Mouse (Mus musculus): ENCODE results near the gene Nsun5. TPM values are rescaled to one million over a fixed set of nuclear protein-coding genes. Genes with fewer than 3 reads are reported as not detected.
"Not testable (repeated sequence)": the region's sequence is repeated elsewhere in the genome, so short reads cannot be mapped to it uniquely, and the experiment has no call there.

The Nsun5 gene
- polyA plus RNA-seq, 2 experiments, result 10.5 to 13.9 TPM

DNA sequence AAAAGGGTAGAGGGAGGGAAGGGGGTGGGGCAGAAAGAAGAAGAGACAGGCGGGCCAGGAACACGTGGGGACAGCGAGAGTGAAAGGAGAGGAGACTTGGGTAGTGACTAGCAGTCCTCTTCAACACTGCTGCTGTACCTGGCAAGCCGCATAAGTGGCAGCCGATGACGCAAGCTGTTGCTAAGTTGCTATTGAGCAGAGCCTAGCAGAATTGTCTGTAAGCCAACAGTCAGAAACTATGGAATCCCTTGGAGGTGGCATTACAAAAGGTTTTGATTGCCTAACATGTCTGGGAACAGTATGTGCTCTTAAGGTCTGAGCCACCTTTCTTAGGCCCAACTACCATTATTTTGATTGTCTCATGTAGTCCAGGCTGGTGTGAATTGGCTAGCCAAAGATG, 1.4 kb upstream of the Nsun5 start:
- H3K27ac ChIP-seq, result no peak overlapping the region
- no peak overlapping the region; the same call in 1 of the 2 replicates for H3K4me2 ChIP-seq (ENCODE audit: low read depth)
- no peak overlapping the region for H3K4me3 ChIP-seq (ENCODE audit: insufficient read depth in 1 of 2, low read depth in 2 of 2, low read length in 2 of 2)
- H3K9ac ChIP-seq (replicated peaks), result no peak overlapping the region
- TF ChIP-seq CTCF (IDR thresholded peaks at IDR 0.05; ENCODE audit: low read depth), result no peak
- no peak for TF ChIP-seq EP300 (IDR thresholded peaks at IDR 0.05; ENCODE audit: low read depth)
- H3K27me3 ChIP-seq (ENCODE audit: control insufficient read depth, insufficient read depth, low read length), result no peaks in the 10 kb centered on the region
- peaks cover 5 to 7% of the 10 kb centered on the region in 2 experiments; a peak in 3 of 4 replicates for H3K4me1 ChIP-seq (replicated peaks; ENCODE audit: control insufficient read depth in 2 of 2, insufficient read depth in 2 of 2, low read length in 1 of 2)
- H3K36me3 ChIP-seq (replicated peaks; ENCODE audit: control insufficient read depth, insufficient read depth, low read depth), result no peaks in the 10 kb centered on the region
- ATAC-seq (ENCODE audit: insufficient read depth) (no peak), DNase-seq (ENCODE audit: low read depth in 3 of 3, low spot score in 3 of 3) (no peak)
- H3K9me3 ChIP-seq (ENCODE audit: control insufficient read depth, low read length), result no peaks in the 10 kb centered on the region
- 86% methylated on average over 6 of the region's 6 CpGs for WGBS (ENCODE audit: insufficient replicate concordance)

DNA sequence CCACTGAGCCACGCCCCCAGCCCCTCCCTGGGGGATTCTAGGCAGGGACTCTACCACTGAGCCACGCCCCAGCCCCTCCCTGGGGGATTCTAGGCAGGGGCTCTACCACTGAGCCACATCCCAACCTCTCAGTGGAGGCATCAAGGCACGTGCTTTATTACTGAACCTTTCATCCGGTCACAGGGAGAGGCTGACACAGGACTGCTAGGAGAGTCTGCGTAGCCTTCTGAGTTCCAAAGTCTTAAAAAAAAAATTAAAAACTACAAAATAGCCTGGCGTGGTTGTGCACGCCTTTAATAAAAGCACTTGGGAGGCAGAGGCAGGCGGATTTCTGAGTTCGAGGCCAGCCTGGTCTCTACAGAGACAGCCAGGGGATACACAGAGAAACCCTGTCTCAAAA, 557 bp upstream of the Nsun5 start:
- DNase-seq (ENCODE audit: low read depth in 3 of 3, low spot score in 3 of 3); H3K27me3 ChIP-seq (ENCODE audit: control insufficient read depth, insufficient read depth, low read length); H3K9me3 ChIP-seq (ENCODE audit: control insufficient read depth, low read length); H3K4me1 ChIP-seq (replicated peaks; ENCODE audit: control insufficient read depth in 2 of 2, insufficient read depth in 2 of 2, low read length in 1 of 2); ATAC-seq (ENCODE audit: insufficient read depth); H3K36me3 ChIP-seq (replicated peaks; ENCODE audit: control insufficient read depth, insufficient read depth, low read depth): not testable (repeated sequence)
- 52% methylated on average over 9 of the region's 9 CpGs for WGBS (ENCODE audit: insufficient replicate concordance)
- H3K4me2 ChIP-seq (ENCODE audit: low read depth), result peak overlapping the region; percentile 92
- peak overlapping the region; percentile 84 for H3K9ac ChIP-seq (replicated peaks)
- H3K27ac ChIP-seq, result peak overlapping the region; percentile 83
- peak overlapping the region; percentile 77 to 94 for H3K4me3 ChIP-seq (ENCODE audit: insufficient read depth in 1 of 2, low read depth in 2 of 2, low read length in 2 of 2)

DNA sequence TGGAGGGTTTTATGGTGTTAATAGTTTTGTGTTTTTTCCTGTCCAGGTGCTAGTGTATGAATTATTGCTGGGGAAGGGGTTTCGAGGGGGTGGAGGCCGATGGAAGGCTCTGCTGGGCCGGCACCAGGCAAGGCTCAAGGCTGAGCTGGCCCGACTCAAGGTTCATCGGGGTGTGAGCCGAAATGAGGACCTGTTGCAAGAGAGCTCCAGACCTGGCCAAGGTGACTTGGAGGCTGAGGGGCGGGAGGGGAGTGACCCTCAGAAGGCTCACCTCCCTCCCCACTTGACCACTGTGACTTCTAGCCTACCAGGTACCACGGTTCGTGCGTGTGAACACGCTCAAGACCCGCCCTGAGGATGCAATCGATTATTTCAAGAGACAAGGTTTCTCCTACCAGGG, 1.4 kb downstream of the Nsun5 start:
- Histone ChIP-seq H3K27me3 (ENCODE audit: control insufficient read depth, insufficient read depth, low read length) (no peaks in the 10 kb centered on the region), H3K4me2 (ENCODE audit: low read depth) (no peak overlapping the region; the same call in 1 of the 2 replicates), H3K4me3 (ENCODE audit: insufficient read depth in 1 of 2, low read depth in 2 of 2, low read length in 2 of 2) (no peak overlapping the region), H3K36me3 (replicated peaks; ENCODE audit: control insufficient read depth, insufficient read depth, low read depth) (peaks cover 21% of the 10 kb centered on the region), H3K27ac (no peak overlapping the region), H3K9me3 (ENCODE audit: control insufficient read depth, low read length) (no peaks in the 10 kb centered on the region), H3K9ac (replicated peaks) (no peak overlapping the region), H3K4me1 (replicated peaks; ENCODE audit: control insufficient read depth in 2 of 2, insufficient read depth in 2 of 2, low read length in 1 of 2) (peaks cover 5 to 7% of the 10 kb centered on the region in 2 experiments; a peak in 3 of 4 replicates)
- no peak for TF ChIP-seq CTCF (IDR thresholded peaks at IDR 0.05; ENCODE audit: low read depth)
- 84% methylated on average over 13 of the region's 13 CpGs for WGBS (ENCODE audit: insufficient replicate concordance)
- DNase-seq (ENCODE audit: low read depth in 3 of 3, low spot score in 3 of 3) (no peak), ATAC-seq (ENCODE audit: insufficient read depth) (no peak)

DNA sequence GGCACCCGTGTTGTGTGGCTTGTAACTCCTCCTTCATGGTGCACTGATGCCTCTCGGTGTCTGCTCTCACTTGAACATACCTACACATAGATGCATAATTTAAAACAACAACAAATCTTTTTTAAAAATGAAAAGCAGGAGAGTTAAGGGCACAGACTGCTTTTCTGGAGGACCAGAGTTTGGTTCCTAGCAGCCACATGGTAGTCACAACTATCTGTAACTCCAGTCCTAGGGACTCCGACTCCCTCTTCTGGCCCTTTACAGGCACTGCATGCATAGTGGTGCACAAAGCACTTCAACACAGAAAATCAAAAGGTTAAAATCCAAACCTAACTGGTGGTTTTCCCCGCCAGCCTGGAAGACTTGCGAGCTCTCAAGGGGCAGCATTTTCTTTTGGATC, 3.8 kb downstream of the Nsun5 start:
- Histone ChIP-seq H3K4me2 (ENCODE audit: low read depth) (no peak overlapping the region), H3K27me3 (ENCODE audit: control insufficient read depth, insufficient read depth, low read length) (no peaks in the 10 kb centered on the region), H3K4me3 (ENCODE audit: insufficient read depth in 1 of 2, low read depth in 2 of 2, low read length in 2 of 2) (no peak overlapping the region), H3K9me3 (ENCODE audit: control insufficient read depth, low read length) (no peaks in the 10 kb centered on the region), H3K4me1 (replicated peaks; ENCODE audit: control insufficient read depth in 2 of 2, insufficient read depth in 2 of 2, low read length in 1 of 2) (peaks cover 5 to 7% of the 10 kb centered on the region in 2 experiments; a peak in 3 of 4 replicates), H3K36me3 (replicated peaks; ENCODE audit: control insufficient read depth, insufficient read depth, low read depth) (peaks cover 36% of the 10 kb centered on the region), H3K27ac (no peak overlapping the region), H3K9ac (replicated peaks) (no peak overlapping the region)
- DNase-seq (ENCODE audit: low read depth in 3 of 3, low spot score in 3 of 3) (no peak), ATAC-seq (ENCODE audit: insufficient read depth) (no peak)
- TF ChIP-seq CTCF (IDR thresholded peaks at IDR 0.05; ENCODE audit: low read depth) (peak; percentile 41), EP300 (IDR thresholded peaks at IDR 0.05; ENCODE audit: low read depth) (no peak)
- WGBS (ENCODE audit: insufficient replicate concordance), result 81% methylated on average over 5 of the region's 5 CpGs

DNA sequence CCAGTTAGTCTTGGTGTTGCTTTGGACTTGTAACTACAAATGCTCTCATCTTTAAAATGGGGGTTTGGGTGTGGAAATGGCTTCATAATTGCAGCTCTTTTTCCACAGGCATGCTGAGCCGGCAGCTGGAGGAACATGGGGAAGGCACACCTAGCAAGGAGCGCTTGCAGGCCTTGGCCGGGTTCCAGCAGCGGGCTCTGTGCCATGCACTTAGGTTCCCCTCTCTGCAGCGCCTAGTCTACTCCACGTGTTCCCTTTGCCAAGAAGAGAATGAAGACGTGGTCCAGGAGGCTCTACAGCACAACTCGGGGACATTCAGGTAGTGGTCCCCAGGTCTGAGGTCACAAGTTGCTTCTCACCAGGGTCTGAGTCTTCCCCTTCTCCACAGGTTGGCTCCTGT, 5.4 kb downstream of the Nsun5 start:
- no peaks in the 10 kb centered on the region for H3K9me3 ChIP-seq (ENCODE audit: control insufficient read depth, low read length)
- no peak overlapping the region for H3K27ac ChIP-seq
- DNase-seq (ENCODE audit: low read depth in 3 of 3, low spot score in 3 of 3), result no peak
- no peak for TF ChIP-seq CTCF (IDR thresholded peaks at IDR 0.05; ENCODE audit: low read depth)
- no peak for TF ChIP-seq EP300 (IDR thresholded peaks at IDR 0.05; ENCODE audit: low read depth)
- peaks cover 2 to 5% of the 10 kb centered on the region in 2 experiments; a peak in 2 of 4 replicates for H3K4me1 ChIP-seq (replicated peaks; ENCODE audit: control insufficient read depth in 2 of 2, insufficient read depth in 2 of 2, low read length in 1 of 2)
- WGBS (ENCODE audit: insufficient replicate concordance), result 75% methylated on average over 8 of the region's 8 CpGs
- H3K36me3 ChIP-seq (replicated peaks; ENCODE audit: control insufficient read depth, insufficient read depth, low read depth), result peaks cover 45% of the 10 kb centered on the region
- no peak overlapping the region for H3K4me2 ChIP-seq (ENCODE audit: low read depth)
- ATAC-seq (ENCODE audit: insufficient read depth), result no peak
- no peaks in the 10 kb centered on the region for H3K27me3 ChIP-seq (ENCODE audit: control insufficient read depth, insufficient read depth, low read length)
- no peak overlapping the region for H3K9ac ChIP-seq (replicated peaks)
- H3K4me3 ChIP-seq (ENCODE audit: insufficient read depth in 1 of 2, low read depth in 2 of 2, low read length in 2 of 2), result no peak overlapping the region
